Mouse (Mus musculus) megakaryocyte, embryonic 14.5 days (primary cell): ENCODE data around the gene Nfyc.

Source experiments
- FLI1 ChIP-seq: IDR thresholded peaks from 2 replicates; pipeline ENCODE4 v1.6.1; 2012; ENCODE audit warnings: low read length, inconsistent platforms, mixed read lengths
- GATA1 ChIP-seq: IDR thresholded peaks from 3 replicates; pipeline ENCODE4 v1.6.1; 2012; ENCODE audit warnings: mixed read lengths, low read length, inconsistent platforms, borderline replicate concordance

DNA sequence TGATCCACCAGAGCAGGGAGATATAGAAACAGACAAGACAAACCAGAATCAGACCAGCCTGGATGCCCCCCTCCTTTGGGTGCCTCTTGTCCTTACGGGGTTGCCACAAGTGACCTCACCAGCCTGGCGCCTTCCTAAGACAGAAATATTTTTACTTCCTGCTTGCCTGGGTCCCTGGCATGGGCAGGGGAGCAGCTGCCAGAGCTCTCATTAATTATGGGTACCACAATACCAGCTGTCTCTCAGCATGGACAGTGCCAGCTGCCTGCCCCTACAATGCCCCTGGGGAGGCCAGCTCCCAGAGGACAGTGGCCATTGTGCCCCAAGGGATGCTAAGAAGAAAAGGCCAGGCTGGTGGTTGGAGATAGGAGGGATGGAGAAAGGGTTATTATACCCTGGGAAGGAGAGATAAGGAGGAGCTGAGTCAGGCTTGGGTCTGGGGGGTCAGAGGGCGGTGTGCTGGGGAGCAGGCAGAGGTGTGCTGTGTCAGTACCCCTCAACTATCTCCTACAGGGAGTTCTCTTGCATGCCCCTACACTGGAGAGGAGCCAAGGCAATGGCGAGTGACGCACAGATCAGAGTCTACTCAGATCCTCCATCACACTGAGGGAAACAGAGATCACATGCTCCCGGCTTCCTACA is 117.4 kb downstream of the Nfyc start:
- TF ChIP-seq GATA1 (no peak), FLI1 (no peak)
